Mouse (Mus musculus) ZHBTc4 (cell line): ENCODE measurements around the gene Mreg.
A peak's percentile ranks its signal among the peaks of the same experiment; 100 is the strongest.
"Not testable (repeated sequence)": the region's sequence is repeated elsewhere in the genome, so short reads cannot be mapped to it uniquely, and the experiment has no call there.

ENCODE experiments used
- DNase-seq: peaks from one replicate; pipeline ENCODE4 v3.0.0-alpha.2; 2011; ENCODE audit warnings: low read depth, low spot score

Gene Mreg

GRCm38 (mm10) chr1:72211701-72212699 is at the start of gene Mreg:
Gene Mreg (minus strand): TSS chr1:72212307.
- DNase-seq: peak; percentile 90

GRCm38 (mm10) chr1:72256381-72257256 is 44.5 kb upstream of the Mreg start:
- peak; percentile 25 for DNase-seq

- no peak for DNase-seq
Measured at GRCm38 (mm10) chr1:72255854-72256175, 43.7 kb upstream of the Mreg start.

DNA sequence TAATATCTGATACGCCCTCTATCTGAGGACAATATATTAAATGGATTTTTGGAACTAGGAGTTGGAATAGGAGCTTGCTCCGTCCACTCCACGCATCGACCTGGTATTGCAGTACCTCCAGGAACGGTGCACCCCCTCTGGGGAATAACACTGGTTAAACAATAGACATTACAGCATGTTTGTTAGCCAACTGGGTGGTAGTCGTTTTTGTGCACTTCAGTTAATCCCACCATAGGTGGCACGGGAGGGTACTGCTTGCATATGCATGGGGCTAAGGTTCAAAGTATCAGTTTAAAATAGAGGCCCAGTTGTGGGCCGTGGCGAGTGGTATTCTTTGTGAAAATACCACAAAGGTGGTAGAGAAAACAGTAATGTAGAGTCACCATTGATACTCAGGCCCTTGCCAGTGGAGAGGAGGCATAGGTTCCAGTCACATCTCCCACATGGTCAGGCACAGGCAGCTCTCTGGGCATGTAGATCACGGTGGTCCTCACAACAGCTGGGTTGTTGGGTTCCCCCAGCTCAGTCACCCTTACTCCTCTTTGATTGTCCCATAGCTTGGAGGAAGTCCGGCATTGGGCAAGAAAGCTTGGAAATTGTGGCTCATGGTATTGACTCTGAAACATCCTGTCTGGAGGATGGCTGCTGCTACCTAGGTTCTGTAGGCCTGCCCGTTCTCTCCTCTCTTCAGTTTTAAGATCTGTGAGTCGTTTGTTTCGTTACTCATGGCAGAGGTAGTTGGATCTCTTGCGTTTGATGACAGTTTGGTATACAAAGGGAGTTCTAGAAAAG is 43.2 kb upstream of the Mreg start:
- peak; percentile 95 for DNase-seq

GRCm38 (mm10) chr1:72254545-72255061 is 42.5 kb upstream of the Mreg start:
- DNase-seq: peak; percentile 98

- peak; percentile 44 for DNase-seq
Measured at GRCm38 (mm10) chr1:72253881-72254491, 41.9 kb upstream of the Mreg start.

DNA sequence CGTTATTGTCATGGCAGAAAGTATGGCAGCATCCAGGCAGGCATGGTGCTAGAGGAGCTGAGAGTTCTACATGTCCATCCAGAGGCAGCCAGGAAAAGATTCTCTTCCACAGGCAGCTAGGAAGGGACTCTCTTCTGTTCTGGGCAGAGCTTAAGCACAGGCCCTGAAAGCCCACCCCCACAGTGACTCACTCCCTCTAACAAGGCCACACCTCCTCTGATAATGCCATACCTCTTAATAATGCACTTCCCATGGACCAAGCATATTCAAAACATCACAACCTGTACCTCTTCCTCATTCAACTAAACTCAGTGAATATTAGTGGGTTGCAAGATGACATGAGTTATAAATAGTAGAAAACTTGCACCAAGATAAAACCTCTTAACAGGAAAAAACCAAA is 39.7 kb upstream of the Mreg start:
- DNase-seq: no peak

- peak; percentile 57 for DNase-seq
Measured at GRCm38 (mm10) chr1:72248226-72248737, 36.2 kb upstream of the Mreg start.

GRCm38 (mm10) chr1:72244317-72245036 is 32.4 kb upstream of the Mreg start:
- peak; percentile 89 for DNase-seq

- DNase-seq: peak; percentile 100
Measured at GRCm38 (mm10) chr1:72243656-72244316, 31.7 kb upstream of the Mreg start.

- peak; percentile 83 for DNase-seq
Measured at GRCm38 (mm10) chr1:72242581-72243143, 30.6 kb upstream of the Mreg start.

DNA sequence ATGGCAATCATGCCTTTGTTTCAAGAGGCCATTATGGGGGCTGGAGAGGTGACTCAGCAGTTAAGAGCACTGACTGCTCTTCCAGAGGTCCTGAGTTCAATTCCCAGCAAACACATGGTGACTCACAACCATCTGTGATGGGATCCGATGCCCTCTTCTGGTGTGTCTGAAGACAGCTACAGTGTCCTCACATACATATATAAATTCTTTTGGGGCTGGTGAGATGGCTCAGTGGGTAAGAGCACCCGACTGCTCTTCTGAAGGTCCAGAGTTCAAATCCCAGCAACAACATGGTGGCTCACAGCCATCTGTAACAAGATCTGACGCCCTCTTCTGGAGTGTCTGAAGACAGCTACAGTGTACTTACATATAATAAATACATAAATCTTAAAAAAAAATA is 27.0 kb upstream of the Mreg start:
- DNase-seq: not testable (repeated sequence)

DNA sequence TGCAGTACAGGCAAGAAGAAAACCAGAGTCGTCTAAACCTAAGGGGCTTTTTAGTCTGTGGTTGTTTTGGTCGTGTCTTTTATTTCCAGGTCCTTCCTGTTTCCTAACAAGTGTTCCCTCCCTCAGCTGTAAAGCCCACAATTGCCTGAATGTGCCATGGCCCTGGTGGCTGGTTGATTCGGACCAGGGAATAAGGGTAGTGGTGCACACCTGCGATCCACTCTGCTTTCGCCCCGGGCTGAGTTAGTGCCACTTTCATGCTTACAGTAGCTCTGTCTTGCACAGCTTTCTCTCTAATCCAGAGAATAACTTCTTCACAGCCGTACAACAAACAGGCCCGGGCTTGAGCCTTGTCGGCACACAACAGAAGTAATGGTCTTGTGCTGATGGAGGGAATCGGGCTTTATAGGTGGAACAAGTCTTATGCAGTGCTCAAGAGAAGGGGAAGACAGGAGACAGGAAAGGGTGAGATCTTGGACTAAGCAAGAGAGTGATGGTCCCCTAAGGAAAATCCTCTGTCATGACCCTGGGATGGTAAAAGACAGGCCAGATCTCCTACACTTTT is 26.0 kb upstream of the Mreg start:
- DNase-seq: peak; percentile 59

GRCm38 (mm10) chr1:72237007-72237775 is 25.1 kb upstream of the Mreg start:
- DNase-seq: peak; percentile 61

DNA sequence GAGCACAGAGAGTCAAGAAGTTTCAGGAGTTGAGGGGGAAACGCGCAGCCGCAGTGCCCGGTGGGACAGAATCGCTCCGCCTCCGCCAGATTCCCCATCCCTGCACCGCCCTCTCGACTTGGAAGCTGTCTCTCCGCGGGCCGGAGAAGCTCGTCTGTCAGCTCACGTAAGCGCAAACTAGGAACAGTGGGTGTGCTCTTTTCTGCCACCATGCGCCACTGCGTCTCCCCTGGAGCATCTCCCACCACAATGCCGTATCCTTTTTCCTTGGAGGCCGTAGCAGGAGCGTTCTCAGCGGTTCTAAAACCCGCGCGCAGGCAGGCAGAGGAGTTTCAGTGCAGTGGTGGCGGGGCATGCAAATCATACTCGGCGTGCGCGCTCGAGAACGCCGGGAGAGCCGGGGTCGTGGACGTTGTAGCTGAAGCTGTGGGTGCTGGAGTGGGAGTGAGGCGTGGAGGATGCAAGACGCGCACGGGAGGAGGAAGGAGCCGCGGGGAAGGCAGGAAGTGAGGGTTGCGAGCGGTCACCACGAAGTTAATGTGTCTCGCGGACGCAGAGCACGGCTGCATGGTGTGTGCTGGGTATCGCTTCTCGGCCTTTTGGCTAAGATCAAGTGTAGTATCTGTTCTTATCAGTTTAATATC is 24.4 kb upstream of the Mreg start:
- peak; percentile 95 for DNase-seq

DNA sequence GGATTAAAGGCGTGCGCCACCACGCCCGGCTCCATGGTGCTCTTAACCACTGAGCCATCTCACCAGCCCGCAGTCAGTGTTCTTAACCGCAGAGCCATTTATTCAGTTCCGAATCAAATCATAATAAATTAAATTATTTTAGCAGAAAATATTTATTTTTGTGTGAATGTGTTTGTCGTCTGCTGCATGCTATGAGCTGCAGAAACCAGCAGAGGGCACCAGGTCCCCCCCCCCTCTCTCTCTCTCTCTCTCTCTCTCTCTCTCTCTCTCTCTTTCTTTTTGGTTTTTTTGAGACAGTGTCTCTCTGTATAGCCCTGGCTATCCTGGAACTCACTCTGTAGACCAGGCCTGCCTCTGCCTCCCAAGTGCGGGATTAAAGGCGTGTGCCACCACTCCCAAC is 20.5 kb upstream of the Mreg start:
- DNase-seq: not testable (repeated sequence)

GRCm38 (mm10) chr1:72228974-72229373 is 16.9 kb upstream of the Mreg start:
- peak; percentile 95 for DNase-seq
